In the genomic region with DNA sequence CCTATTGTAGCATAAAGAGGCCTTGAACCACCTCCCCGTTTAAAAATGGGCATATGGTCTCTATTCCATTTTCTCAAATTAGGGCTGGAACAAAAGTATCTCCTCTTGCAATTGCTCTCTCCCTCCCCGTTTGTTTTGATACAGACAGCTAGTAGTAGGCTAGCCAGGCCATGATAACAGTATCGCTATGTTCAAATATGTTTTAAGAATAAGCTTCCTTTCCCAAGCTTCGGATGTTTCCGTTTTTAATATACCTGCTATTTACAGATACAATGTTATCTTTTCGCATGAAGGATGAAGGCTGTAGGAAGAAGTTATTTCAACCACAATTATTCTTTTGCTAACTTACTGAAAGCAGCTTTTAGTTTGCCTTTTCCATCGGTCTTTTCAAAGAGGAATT, we compare ENCODE assay signal across 47 mouse cellular contexts. TPM values are rescaled to one million over a fixed set of nuclear protein-coding genes. Genes with fewer than 3 reads are reported as not detected.
"Had no signal": no experiment of that assay in that cellular context is flagged by ENCODE, and none has a peak within 500 bp of the region (broad histone marks: within the 10 kb centered on the region; RNA-seq: fewer than 3 reads in every experiment).

No protein-coding gene starts in this region.

- H3K27ac ChIP-seq: heart, embryonic 10.5 days; heart, embryonic 13.5 days; heart, embryonic 15.5 days; hindbrain, embryonic 10.5 days; hindbrain, embryonic 12.5 days; hindbrain, embryonic 13.5 days; hindbrain, embryonic 14.5 days; hindbrain, embryonic 15.5 days; hindbrain, postnatal 0 days; intestine, embryonic 15.5 days; kidney, embryonic 15.5 days; kidney, postnatal 0 days; layer of hippocampus, adult 2 months had no signal

- H3K36me3 ChIP-seq: heart, embryonic 10.5 days; heart, embryonic 12.5 days; heart, embryonic 13.5 days; heart, embryonic 15.5 days; hindbrain, embryonic 10.5 days; hindbrain, embryonic 12.5 days; hindbrain, embryonic 13.5 days; hindbrain, embryonic 15.5 days; intestine, embryonic 15.5 days; kidney, embryonic 15.5 days had no signal

- H3K4me2 ChIP-seq: heart, embryonic 11.5 days; heart, embryonic 12.5 days; heart, embryonic 13.5 days; heart, embryonic 15.5 days; hindbrain, embryonic 12.5 days; hindbrain, embryonic 13.5 days; hindbrain, embryonic 14.5 days; hindbrain, embryonic 15.5 days; intestine, embryonic 15.5 days; kidney, embryonic 15.5 days had no signal

- H3K9me3 ChIP-seq: heart, embryonic 10.5 days; heart, embryonic 12.5 days; heart, embryonic 15.5 days; hindbrain, embryonic 10.5 days; hindbrain, embryonic 13.5 days; hindbrain, embryonic 15.5 days; intestine, embryonic 15.5 days; kidney, embryonic 15.5 days had no signal

- ATAC-seq: hindbrain, embryonic 16.5 days; hindbrain, postnatal 0 days; inflammation-experienced regulatory T-cells, adult 6 months; intestine, embryonic 15.5 days; intestine, embryonic 16.5 days; intestine, postnatal 0 days had no signal

- DNase-seq: heart, postnatal 10 days; heart, postnatal 14 days; heart, postnatal 36 days; heart, postnatal 4 days; kidney, adult 11 months; kidney, adult 18-20 months; kidney, adult 2 months; kidney, adult 8-10 months; kidney, adult 9 months; kidney, postnatal 10 days; kidney, postnatal 14 days; kidney, postnatal 25 days; kidney, postnatal 36 days; kidney, postnatal 4 days; layer of hippocampus, adult 9-11 months; layer of hippocampus, postnatal 36 days had no signal

- H3K4me3 ChIP-seq: heart, embryonic 10.5 days; heart, embryonic 12.5 days; heart, embryonic 13.5 days; heart, embryonic 15.5 days; hindbrain, embryonic 10.5 days; hindbrain, embryonic 12.5 days; hindbrain, embryonic 13.5 days; hindbrain, embryonic 15.5 days; intestine, embryonic 15.5 days; kidney, embryonic 15.5 days; layer of hippocampus, adult 2 months had no signal

- H3K4me1 ChIP-seq: heart, embryonic 10.5 days; heart, embryonic 12.5 days; heart, embryonic 13.5 days; heart, embryonic 15.5 days; hindbrain, embryonic 10.5 days; hindbrain, embryonic 12.5 days; hindbrain, embryonic 13.5 days; hindbrain, embryonic 15.5 days; intestine, embryonic 15.5 days; kidney, embryonic 15.5 days had no signal

- H3K27me3 ChIP-seq: heart, embryonic 12.5 days; heart, embryonic 13.5 days; heart, embryonic 15.5 days; hindbrain, embryonic 12.5 days; hindbrain, embryonic 13.5 days; hindbrain, embryonic 15.5 days; intestine, embryonic 15.5 days; kidney, embryonic 15.5 days had no signal

- H3K9ac ChIP-seq: heart, embryonic 12.5 days; heart, embryonic 13.5 days; heart, embryonic 15.5 days; hindbrain, embryonic 12.5 days; hindbrain, embryonic 13.5 days; hindbrain, embryonic 14.5 days; hindbrain, embryonic 15.5 days; intestine, embryonic 15.5 days; kidney, embryonic 15.5 days had no signal

RNA-seq across cellular contexts. Expression of a gene that starts 19.7 kb away (rescaled TPM):
- total RNA-seq: heart, postnatal 10 days; heart, postnatal 14 days; heart, postnatal 25 days; heart, postnatal 36 days; heart, postnatal 4 days; hematopoietic stem cell, adult 5-6 weeks; hindbrain, postnatal 0 days; layer of hippocampus, adult 18-20 months; layer of hippocampus, adult 2 months; layer of hippocampus, adult 8-10 months; layer of hippocampus, postnatal 10 days; layer of hippocampus, postnatal 14 days; layer of hippocampus, postnatal 25 days; layer of hippocampus, postnatal 36 days; left cerebral cortex, adult 18-20 months had no signal
- polyA plus RNA-seq: heart, embryonic 13.5 days; heart, embryonic 14.5 days; heart, embryonic 15.5 days; heart, embryonic 16.5 days; heart, postnatal 0 days; hindbrain, embryonic 10.5 days; hindbrain, embryonic 11.5 days; hindbrain, embryonic 12.5 days; hindbrain, embryonic 13.5 days; hindbrain, embryonic 14.5 days; hindbrain, embryonic 15.5 days; hindbrain, embryonic 16.5 days; hindbrain, postnatal 0 days; inflammation-experienced regulatory T-cells, adult 6 months; kidney, adult 2 months had no signal
